Mouse (Mus musculus) heart, embryonic 14.5 days (tissue): ENCODE data around the gene Hecw2. TPM values are rescaled to one million over a fixed set of nuclear protein-coding genes. Genes with fewer than 3 reads are reported as not detected.

Experiments
- ATAC-seq: fragments of 200-750 bp; cut with Nextera tagmentation; 2 replicates; pipeline ENCODE4 v1.8.0; 2017; ENCODE audit warnings: low read depth, moderate TSS enrichment; ENCODE audit not compliant: insufficient number of reproducible peaks, insufficient read depth, low FRiP score
- H3K27ac ChIP-seq, 2 experiments: fragments of 200-500 bp in 1 of 2; fragments of 300-500 bp in 1 of 2; sonication (generic) in 1 of 2; replicated peaks in 1 of 2; 2 replicates each; pipeline ENCODE4 v1.5.1; 2012 to 2014; ENCODE audit warnings: low read depth in 2 of 2, low read length in 2 of 2, control low read depth in 1 of 2, mild to moderate bottlenecking in 1 of 2, mixed read lengths in 1 of 2; ENCODE audit not compliant: control insufficient read depth in 1 of 2, insufficient read depth in 1 of 2
- H3K27me3 ChIP-seq: fragments of 300-500 bp; sonication (generic); 2 replicates; pipeline ENCODE4 v1.6.1; 2014; ENCODE audit warnings: mild to moderate bottlenecking, low read length, control low read depth; ENCODE audit not compliant: control insufficient read depth, insufficient read depth
- H3K36me3 ChIP-seq: fragments of 300-500 bp; sonication (generic); 2 replicates; pipeline ENCODE4 v1.6.1; 2014; ENCODE audit warnings: mild to moderate bottlenecking, control low read depth, low read length, mixed read lengths; ENCODE audit not compliant: control insufficient read depth, insufficient read depth
- H3K4me1 ChIP-seq, 2 experiments: fragments of 200-500 bp in 1 of 2; fragments of 300-500 bp in 1 of 2; sonication (generic) in 1 of 2; 2 replicates each; pipeline ENCODE4 v1.6.1; 2012 to 2014; ENCODE audit warnings: low read length in 2 of 2, control low read depth in 1 of 2, mixed read lengths in 1 of 2; ENCODE audit not compliant: control insufficient read depth in 2 of 2, insufficient read depth in 2 of 2
- H3K4me2 ChIP-seq: fragments of 300-500 bp; sonication (generic); 2 replicates; pipeline ENCODE4 v1.6.1; 2014; ENCODE audit warnings: mild to moderate bottlenecking, low read length
- H3K4me3 ChIP-seq, 2 experiments: fragments of 200-500 bp in 1 of 2; fragments of 300-500 bp in 1 of 2; sonication (generic) in 1 of 2; 2 replicates each; pipeline ENCODE4 v1.5.1; 2012 to 2014; ENCODE audit warnings: low read length in 2 of 2, mild to moderate bottlenecking in 2 of 2, control low read depth in 1 of 2, low read depth in 1 of 2, moderate library complexity in 1 of 2; ENCODE audit not compliant: control insufficient read depth in 1 of 2, insufficient read depth in 1 of 2
- H3K9ac ChIP-seq: fragments of 300-500 bp; sonication (generic); 2 replicates; pipeline ENCODE4 v1.6.1; 2014; ENCODE audit warnings: mild to moderate bottlenecking, low read length
- H3K9me3 ChIP-seq: fragments of 300-500 bp; sonication (generic); 2 replicates; pipeline ENCODE4 v1.6.1; 2016; ENCODE audit warnings: low read length, control low read depth; ENCODE audit not compliant: control insufficient read depth
- WGBS: fragments of 180-500 bp; shearing (Covaris S2); extraction: QIAGEN DNeasy Blood & Tissue Kit; methylation state at CpG from one replicate; pipeline ENCODE4 v1.1.7; 2014; 5-methylcytosine and 5-hydroxymethylcytosine counted together
- polyA plus RNA-seq: library from polyadenylated mRNA; unstranded; fragments of >200 nt; fragmentation: Nextera tagmentation; extraction: Ambion mirVana; gene quantifications from 2 replicates; pipeline ENCODE4 v1.2.1, GENCODE M21; 2014

Hecw2 gene
- polyA plus RNA-seq, 1 experiment from 2014 or later = 5.7 TPM

DNA sequence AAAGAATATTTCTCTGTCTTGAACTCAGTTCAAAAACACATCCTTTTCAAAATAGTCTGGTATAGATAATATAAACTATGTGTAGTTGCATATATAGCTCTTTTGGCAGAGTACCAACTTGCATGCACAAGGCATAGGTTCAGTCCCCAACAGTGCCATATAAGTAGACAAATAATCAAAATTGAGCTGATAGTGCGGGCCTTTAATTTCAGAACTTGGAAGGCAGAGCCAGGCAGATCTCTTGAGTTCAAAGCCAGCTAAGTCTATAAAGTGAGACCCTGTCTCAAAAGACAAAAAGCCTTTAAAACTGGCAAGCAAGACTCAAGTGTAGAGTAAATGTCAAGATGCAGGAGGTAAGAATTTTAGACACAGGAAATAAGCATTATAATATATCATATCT, 412.0 kb downstream of the Hecw2 start:
- ATAC-seq = no peak
- H3K9ac ChIP-seq = no peak overlapping the region
- no peak overlapping the region for H3K4me3 ChIP-seq
- H3K36me3 ChIP-seq = no peaks in the 10 kb centered on the region
- H3K9me3 ChIP-seq = no peaks in the 10 kb centered on the region
- 89% methylated on average over 1 of the region's 1 CpGs for WGBS
- H3K27ac ChIP-seq = no peak overlapping the region
- no peaks in the 10 kb centered on the region for H3K27me3 ChIP-seq
- H3K4me2 ChIP-seq = peak overlapping the region; percentile 4; the same call in 1 of the 2 replicates
- H3K4me1 ChIP-seq = peaks cover 0 to 3% of the 10 kb centered on the region in 2 experiments; a peak in 1 of 4 replicates

DNA sequence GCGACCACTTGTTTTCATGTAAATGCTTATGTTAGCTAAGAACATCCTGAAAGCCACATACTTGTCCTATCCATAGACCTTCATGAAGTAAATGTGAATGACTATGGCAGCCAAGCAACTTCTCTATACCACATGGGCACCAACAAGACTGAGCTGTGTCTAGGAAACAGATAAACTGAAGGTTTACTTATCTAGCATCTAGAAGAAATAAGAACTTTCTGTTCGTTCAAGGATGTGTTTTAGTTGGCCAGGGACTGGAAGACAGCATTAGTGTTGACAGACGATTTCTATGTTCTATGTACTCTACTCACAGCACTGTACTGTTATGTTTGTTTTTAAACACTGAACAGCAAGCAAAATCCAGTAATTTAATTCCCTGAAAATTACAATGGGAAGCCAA, 412.9 kb downstream of the Hecw2 start:
- ATAC-seq = no peak
- no peak overlapping the region for H3K9ac ChIP-seq
- no peaks in the 10 kb centered on the region for H3K36me3 ChIP-seq
- no peak overlapping the region for H3K4me3 ChIP-seq
- 64% methylated on average over 3 of the region's 3 CpGs for WGBS
- H3K4me1 ChIP-seq = peaks cover 0 to 3% of the 10 kb centered on the region in 2 experiments; a peak in 1 of 4 replicates
- H3K27ac ChIP-seq = no peak overlapping the region
- no peaks in the 10 kb centered on the region for H3K27me3 ChIP-seq
- no peak overlapping the region for H3K4me2 ChIP-seq
- no peaks in the 10 kb centered on the region for H3K9me3 ChIP-seq

DNA sequence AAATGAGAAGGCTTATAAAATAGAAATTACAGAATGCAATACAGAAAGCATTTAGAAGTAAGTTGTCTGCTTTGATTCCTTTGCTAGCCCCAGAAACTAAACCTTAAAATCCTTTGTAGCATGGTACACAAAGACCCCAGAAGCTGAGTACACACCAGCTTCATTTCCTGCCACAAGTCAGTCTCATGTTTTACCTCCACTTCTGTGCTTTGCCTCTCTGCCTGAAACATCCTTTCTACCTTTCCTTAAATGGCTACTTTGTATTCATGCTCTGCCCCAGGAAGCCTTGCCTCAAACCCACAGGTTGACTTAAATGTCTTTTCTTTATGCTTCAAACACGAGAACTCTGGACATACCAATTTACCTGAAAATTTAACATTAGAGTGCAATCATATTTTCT, 413.7 kb downstream of the Hecw2 start:
- Histone ChIP-seq H3K27me3 (no peaks in the 10 kb centered on the region), H3K4me3 (no peak overlapping the region), H3K36me3 (no peaks in the 10 kb centered on the region), H3K4me2 (no peak overlapping the region), H3K9ac (no peak overlapping the region), H3K9me3 (no peaks in the 10 kb centered on the region), H3K4me1 (peaks cover 0 to 3% of the 10 kb centered on the region in 2 experiments; a peak in 1 of 4 replicates), H3K27ac (no peak overlapping the region)
- ATAC-seq = no peak
- 77% methylated on average over 1 of the region's 1 CpGs for WGBS

DNA sequence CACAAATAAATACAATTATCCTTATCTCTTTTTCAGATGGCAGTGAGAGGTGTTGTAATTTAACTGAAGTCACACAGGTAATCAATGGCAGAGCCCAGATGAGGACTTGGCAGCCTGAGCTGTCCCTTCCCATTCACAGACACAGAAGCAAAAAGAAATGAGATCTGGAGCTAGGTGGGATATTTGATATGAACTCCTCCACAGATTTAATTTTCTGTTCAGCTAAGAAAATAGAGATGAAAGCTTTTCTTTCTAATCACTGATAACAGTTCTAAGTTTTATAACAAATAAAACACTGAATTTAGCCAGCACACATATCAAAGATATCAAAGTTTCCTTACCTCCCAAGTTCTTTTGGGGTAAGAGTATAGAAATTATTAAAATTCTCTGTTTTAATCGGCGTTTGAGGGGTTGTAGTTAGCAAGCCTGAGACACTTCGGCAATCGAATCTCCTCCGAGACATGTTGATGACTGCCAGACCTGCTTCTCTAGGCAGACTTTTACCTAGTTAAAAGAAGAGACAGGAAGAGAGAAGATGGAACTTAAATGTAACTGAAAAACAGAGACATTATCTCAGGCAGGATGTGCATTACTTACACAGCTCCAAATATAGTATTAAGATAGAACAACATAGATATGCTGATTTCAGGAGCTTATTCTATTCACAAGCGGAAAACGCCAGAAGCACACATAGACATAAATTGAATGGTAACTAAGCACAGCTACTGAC, 418.6 kb downstream of the Hecw2 start:
- Histone ChIP-seq H3K27me3 (no peaks in the 10 kb centered on the region), H3K36me3 (peaks cover 3% of the 10 kb centered on the region; the same call in 1 of the 2 replicates), H3K4me3 (no peak overlapping the region), H3K9ac (no peak overlapping the region), H3K9me3 (no peaks in the 10 kb centered on the region), H3K4me2 (no peak overlapping the region), H3K27ac (no peak overlapping the region), H3K4me1 (peaks cover 0 to 3% of the 10 kb centered on the region in 2 experiments; a peak in 1 of 4 replicates)
- WGBS = 73% methylated on average over 7 of the region's 7 CpGs
- no peak for ATAC-seq

DNA sequence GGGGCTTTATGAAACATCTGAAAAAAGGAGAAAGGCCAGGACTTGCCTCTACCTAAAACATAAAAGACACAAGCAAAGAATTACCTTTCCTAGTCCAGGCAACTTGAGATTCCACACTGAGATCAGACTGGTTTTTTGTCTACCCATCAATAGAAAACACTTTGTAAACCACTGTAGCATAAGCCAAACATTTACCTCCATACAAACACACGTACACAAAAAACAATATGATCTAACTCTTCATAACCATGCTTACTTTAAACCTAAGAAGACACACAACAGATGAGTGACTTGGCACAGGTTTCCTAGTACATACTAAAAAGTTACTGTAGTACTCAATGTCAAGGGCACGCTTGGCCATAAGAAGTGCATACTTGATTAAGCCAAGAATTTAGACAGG, 419.4 kb downstream of the Hecw2 start:
- Histone ChIP-seq H3K9ac (no peak overlapping the region), H3K4me2 (no peak overlapping the region), H3K36me3 (peaks cover 8% of the 10 kb centered on the region), H3K27ac (no peak overlapping the region), H3K27me3 (no peaks in the 10 kb centered on the region), H3K4me3 (no peak overlapping the region), H3K4me1 (peaks cover 0 to 3% of the 10 kb centered on the region in 2 experiments; a peak in 1 of 4 replicates), H3K9me3 (no peaks in the 10 kb centered on the region)
- ATAC-seq = no peak
- WGBS = 96% methylated on average over 2 of the region's 2 CpGs

DNA sequence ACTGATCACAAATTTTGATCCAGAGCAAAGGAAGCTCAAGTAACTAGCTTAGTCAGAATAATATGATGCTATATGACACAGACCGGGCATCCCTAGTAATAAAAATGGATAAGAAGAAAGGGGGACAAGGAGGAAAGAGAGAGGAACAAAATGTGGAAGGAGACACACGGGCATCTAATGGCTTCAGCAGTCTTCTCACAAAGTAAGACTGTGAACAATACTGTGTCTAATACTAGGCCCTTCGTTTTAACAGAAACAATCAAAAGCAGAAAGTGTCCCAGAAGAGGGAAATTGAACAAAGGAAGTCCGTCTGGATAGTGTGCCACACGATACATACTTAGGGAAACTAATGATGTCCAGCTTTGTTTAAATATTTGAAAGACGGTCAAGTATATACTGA, 419.9 kb downstream of the Hecw2 start:
- 85% methylated on average over 6 of the region's 6 CpGs for WGBS
- Histone ChIP-seq H3K9me3 (no peaks in the 10 kb centered on the region), H3K4me3 (no peak overlapping the region), H3K4me1 (peaks cover 0 to 3% of the 10 kb centered on the region in 2 experiments; a peak in 1 of 4 replicates), H3K27me3 (no peaks in the 10 kb centered on the region), H3K9ac (no peak overlapping the region), H3K4me2 (no peak overlapping the region), H3K36me3 (peaks cover 12% of the 10 kb centered on the region), H3K27ac (no peak overlapping the region)
- no peak for ATAC-seq

DNA sequence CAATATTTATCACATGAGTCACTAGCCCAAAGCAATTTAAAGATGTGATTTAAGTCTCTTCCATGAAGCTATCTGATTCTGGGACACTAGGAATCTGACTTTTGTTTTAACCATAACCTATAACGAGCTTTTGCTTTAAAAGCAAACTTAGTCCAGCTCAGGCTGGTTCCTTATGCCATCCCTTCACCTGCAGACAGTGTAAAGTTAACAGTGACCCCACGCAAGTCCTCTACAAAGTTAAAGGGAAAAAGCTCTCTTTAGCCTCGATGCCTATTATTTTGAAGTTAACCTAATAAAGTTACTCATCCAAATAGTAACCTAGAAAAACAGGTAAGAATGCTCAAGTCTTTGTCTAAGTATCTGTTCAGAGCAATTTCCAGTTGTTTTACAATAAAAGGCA, 420.4 kb downstream of the Hecw2 start:
- ATAC-seq = no peak
- Histone ChIP-seq H3K4me1 (peaks cover 0 to 3% of the 10 kb centered on the region in 2 experiments; a peak in 1 of 4 replicates), H3K36me3 (peaks cover 12% of the 10 kb centered on the region), H3K27me3 (no peaks in the 10 kb centered on the region), H3K9me3 (no peaks in the 10 kb centered on the region), H3K4me2 (no peak overlapping the region), H3K4me3 (no peak overlapping the region), H3K27ac (no peak overlapping the region), H3K9ac (no peak overlapping the region)
- WGBS = 90% methylated on average over 3 of the region's 3 CpGs

DNA sequence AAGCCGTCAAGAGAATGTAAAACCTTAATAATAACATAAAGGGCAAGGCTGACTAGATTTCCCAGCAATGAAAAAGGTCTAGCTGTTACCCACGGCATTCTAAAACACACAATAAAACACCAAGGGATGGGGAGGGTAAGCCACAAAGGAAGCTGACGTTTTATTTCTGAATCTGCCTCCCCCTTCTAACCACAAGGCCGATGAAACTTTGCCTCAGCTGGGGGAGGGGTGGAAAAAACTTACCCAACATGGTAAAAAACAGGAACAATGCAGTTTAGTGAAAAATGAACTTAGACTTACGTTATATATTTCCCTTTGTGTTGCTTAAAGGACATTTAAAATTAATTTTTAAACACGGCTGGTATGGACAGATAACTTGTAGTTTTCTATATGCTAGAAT, 421.0 kb downstream of the Hecw2 start:
- no peaks in the 10 kb centered on the region for H3K9me3 ChIP-seq
- ATAC-seq = no peak
- 70% methylated on average over 6 of the region's 6 CpGs for WGBS
- peaks cover 0 to 3% of the 10 kb centered on the region in 2 experiments; a peak in 1 of 4 replicates for H3K4me1 ChIP-seq
- no peak overlapping the region for H3K4me2 ChIP-seq
- H3K36me3 ChIP-seq = peaks cover 17% of the 10 kb centered on the region
- no peak overlapping the region for H3K27ac ChIP-seq
- no peak overlapping the region for H3K4me3 ChIP-seq
- no peak overlapping the region for H3K9ac ChIP-seq
- no peaks in the 10 kb centered on the region for H3K27me3 ChIP-seq
